Mouse (Mus musculus) MEL (cell line): ENCODE data around the gene Cops6. TPM values are rescaled to one million over a fixed set of nuclear protein-coding genes. Genes with fewer than 3 reads are reported as not detected.

ENCODE experiments used
- DNase-seq: peaks from one replicate; pipeline ENCODE4 v3.0.0; 2011; ENCODE audit warnings: low read depth, low spot score
- H3K27ac ChIP-seq: 2 replicates; pipeline ENCODE4 v1.5.1; 2012; ENCODE audit warnings: low read depth, mild to moderate bottlenecking, control low read depth, low read length, moderate library complexity; ENCODE audit not compliant: control insufficient read depth
- H3K27me3 ChIP-seq, 2 experiments: fragments of 150-350 bp in 1 of 2; sonication (generic) in 1 of 2; 2 replicates each; pipeline ENCODE4 v1.6.1; 2012; ENCODE audit warnings: low read length in 2 of 2, mild to moderate bottlenecking in 2 of 2, improper control_type of control experiment in 1 of 2, moderate library complexity in 1 of 2; ENCODE audit not compliant: insufficient read depth in 2 of 2, control insufficient read depth in 1 of 2
- H3K36me3 ChIP-seq, 2 experiments: 2 replicates each; pipeline ENCODE4 v1.6.1; 2012 to 2014; ENCODE audit warnings: low read length in 2 of 2, improper control_type of control experiment in 1 of 2, inconsistent platforms in 1 of 2, mild to moderate bottlenecking in 1 of 2; ENCODE audit not compliant: insufficient read depth in 2 of 2, control insufficient read depth in 1 of 2
- H3K4me1 ChIP-seq, 2 experiments: fragments of 150-350 bp in 1 of 2; sonication (generic) in 1 of 2; 2 replicates each; pipeline ENCODE4 v1.6.1; 2012; ENCODE audit warnings: low read length in 2 of 2, improper control_type of control experiment in 1 of 2, mild to moderate bottlenecking in 1 of 2; ENCODE audit not compliant: insufficient read depth in 2 of 2, control insufficient read depth in 1 of 2
- H3K4me3 ChIP-seq, 2 experiments: fragments of 150-350 bp in 1 of 2; sonication (generic) in 1 of 2; 2 replicates each; pipeline ENCODE4 v1.5.1; 2012; ENCODE audit warnings: low read depth in 2 of 2, low read length in 2 of 2, mild to moderate bottlenecking in 2 of 2, moderate library complexity in 2 of 2, control low read depth in 1 of 2, improper control_type of control experiment in 1 of 2; ENCODE audit not compliant: control insufficient read depth in 1 of 2, insufficient read depth in 1 of 2
- H3K79me2 ChIP-seq: 2 replicates; pipeline ENCODE4 v1.6.1; 2012; ENCODE audit warnings: mild to moderate bottlenecking, low read length, moderate library complexity; ENCODE audit not compliant: control insufficient read depth, poor library complexity, insufficient read depth
- H3K9ac ChIP-seq: 2 replicates; pipeline ENCODE4 v1.6.1; 2012; ENCODE audit warnings: low read depth, mild to moderate bottlenecking, control low read depth, low read length, moderate library complexity; ENCODE audit not compliant: control insufficient read depth, poor library complexity, severe bottlenecking
- H3K9me3 ChIP-seq: fragments of 150-350 bp; sonication (generic); replicated peaks from 2 replicates; pipeline ENCODE4 v1.6.1; 2012; ENCODE audit warnings: mild to moderate bottlenecking, low read length, improper control_type of control experiment, moderate library complexity; ENCODE audit not compliant: insufficient read depth
- CHD1 ChIP-seq: IDR thresholded peaks from 2 replicates; pipeline ENCODE4 v1.6.1; 2012; ENCODE audit warnings: low read depth, mild to moderate bottlenecking, inconsistent platforms, low read length, improper control_type of control experiment
- CHD2 ChIP-seq: IDR thresholded peaks from 2 replicates; pipeline ENCODE4 v1.6.1; 2011; ENCODE audit warnings: low read length, improper control_type of control experiment
- CTCF ChIP-seq, 3 experiments: IDR thresholded peaks in 2 of 3; conservative IDR thresholded peaks in 1 of 3; 2 replicates each; pipeline ENCODE4 v1.5.1; 2011 to 2012; ENCODE audit warnings: low read length in 3 of 3, low read depth in 2 of 3, mild to moderate bottlenecking in 2 of 3, improper control_type of control experiment in 1 of 3, inconsistent platforms in 1 of 3, mixed read lengths in 1 of 3, moderate library complexity in 1 of 3; ENCODE audit not compliant: control insufficient read depth in 1 of 3, insufficient read depth in 1 of 3, poor library complexity in 1 of 3, severe bottlenecking in 1 of 3
- E2F4 ChIP-seq: IDR thresholded peaks from 2 replicates; pipeline ENCODE4 v1.6.1; 2011; ENCODE audit warnings: low read depth, low read length, improper control_type of control experiment, borderline replicate concordance
- ELF1 ChIP-seq: IDR thresholded peaks from 2 replicates; pipeline ENCODE4 v1.6.1; 2014; ENCODE audit warnings: low read depth, mild to moderate bottlenecking, inconsistent platforms, low read length, improper control_type of control experiment, moderate library complexity
- EP300 ChIP-seq, 2 experiments: IDR thresholded peaks; 2 replicates each; pipeline ENCODE4 v1.6.1; 2011; ENCODE audit warnings: improper control_type of control experiment in 2 of 2, low read length in 2 of 2, low read depth in 1 of 2, mild to moderate bottlenecking in 1 of 2
- ETS1 ChIP-seq: IDR thresholded peaks from 2 replicates; pipeline ENCODE4 v1.6.1; 2012; ENCODE audit warnings: low read depth, mild to moderate bottlenecking, inconsistent platforms, low read length, improper control_type of control experiment, moderate library complexity
- GABPA ChIP-seq: IDR thresholded peaks from 2 replicates; pipeline ENCODE4 v1.6.1; 2012; ENCODE audit warnings: low read depth, mild to moderate bottlenecking, inconsistent platforms, low read length, improper control_type of control experiment, moderate library complexity
- GATA1 ChIP-seq: IDR thresholded peaks from 2 replicates; pipeline ENCODE4 v1.6.1; 2011; ENCODE audit warnings: low read depth, low read length, improper control_type of control experiment
- JUND ChIP-seq: IDR thresholded peaks from 2 replicates; pipeline ENCODE4 v1.6.1; 2011; ENCODE audit warnings: low read depth, mild to moderate bottlenecking, improper control_type of control experiment, low read length
- KAT2A ChIP-seq: conservative IDR thresholded peaks from 2 replicates; pipeline ENCODE4 v1.6.1; 2012; ENCODE audit warnings: low read depth, low read length, improper control_type of control experiment, inconsistent platforms
- MAFK ChIP-seq: IDR thresholded peaks from 2 replicates; pipeline ENCODE4 v1.6.1; 2011; ENCODE audit warnings: low read depth, mild to moderate bottlenecking, low read length, improper control_type of control experiment, borderline replicate concordance
- MAX ChIP-seq: IDR thresholded peaks from 2 replicates; pipeline ENCODE4 v1.6.1; 2011; ENCODE audit warnings: low read length, improper control_type of control experiment
- MAZ ChIP-seq: IDR thresholded peaks from 2 replicates; pipeline ENCODE4 v1.6.1; 2012; ENCODE audit warnings: low read depth, mild to moderate bottlenecking, inconsistent platforms, low read length, improper control_type of control experiment
- MEF2A ChIP-seq: IDR thresholded peaks from 2 replicates; pipeline ENCODE4 v1.6.1; 2014; ENCODE audit warnings: low read depth, mild to moderate bottlenecking, inconsistent platforms, low read length, improper control_type of control experiment; ENCODE audit not compliant: poor library complexity, insufficient replicate concordance, severe bottlenecking; ENCODE audit errors: extremely low read depth
- MXI1 ChIP-seq: IDR thresholded peaks from 2 replicates; pipeline ENCODE4 v1.6.1; 2011; ENCODE audit warnings: mild to moderate bottlenecking, low read depth, low read length, improper control_type of control experiment
- MYB ChIP-seq: IDR thresholded peaks from 2 replicates; pipeline ENCODE4 v1.6.1; 2011; ENCODE audit warnings: mild to moderate bottlenecking, low read depth, low read length, improper control_type of control experiment
- MYC ChIP-seq: IDR thresholded peaks from 2 replicates; pipeline ENCODE4 v1.6.1; 2011; ENCODE audit warnings: low read depth, mild to moderate bottlenecking, low read length, improper control_type of control experiment, moderate library complexity
- NELFE ChIP-seq: IDR thresholded peaks from 2 replicates; pipeline ENCODE4 v1.6.1; 2011; ENCODE audit warnings: low read depth, low read length, improper control_type of control experiment
- NRF1 ChIP-seq: IDR thresholded peaks from 2 replicates; pipeline ENCODE4 v1.6.1; 2014; ENCODE audit warnings: low read depth, mild to moderate bottlenecking, inconsistent platforms, low read length, improper control_type of control experiment, moderate library complexity; ENCODE audit not compliant: poor library complexity, insufficient read depth, severe bottlenecking
- POLR2A ChIP-seq, 2 experiments: IDR thresholded peaks; 2 replicates each; pipeline ENCODE4 v1.6.1; 2011 to 2012; ENCODE audit warnings: low read length in 2 of 2, mild to moderate bottlenecking in 2 of 2, control low read depth in 1 of 2, improper control_type of control experiment in 1 of 2, low read depth in 1 of 2, moderate library complexity in 1 of 2; ENCODE audit not compliant: control insufficient read depth in 1 of 2, insufficient read depth in 1 of 2, poor library complexity in 1 of 2
- POLR2AphosphoS5 ChIP-seq: IDR thresholded peaks from 2 replicates; pipeline ENCODE4 v1.6.1; 2012; ENCODE audit warnings: low read depth, borderline replicate concordance, mild to moderate bottlenecking, inconsistent platforms, low read length, moderate library complexity, mixed read lengths
- RAD21 ChIP-seq: IDR thresholded peaks from 2 replicates; pipeline ENCODE4 v1.6.1; 2011; ENCODE audit warnings: mild to moderate bottlenecking, low read depth, low read length, improper control_type of control experiment
- RCOR1 ChIP-seq: IDR thresholded peaks from 2 replicates; pipeline ENCODE4 v1.6.1; 2012; ENCODE audit warnings: low read depth, mild to moderate bottlenecking, inconsistent platforms, low read length, improper control_type of control experiment
- SIN3A ChIP-seq: IDR thresholded peaks from 2 replicates; pipeline ENCODE4 v1.6.1; 2012; ENCODE audit warnings: low read length, improper control_type of control experiment, inconsistent platforms
- SMC3 ChIP-seq: IDR thresholded peaks from 2 replicates; pipeline ENCODE4 v1.6.1; 2011; ENCODE audit warnings: low read depth, low read length, improper control_type of control experiment
- TAL1 ChIP-seq: IDR thresholded peaks from 2 replicates; pipeline ENCODE4 v1.6.1; 2012; ENCODE audit warnings: mild to moderate bottlenecking, inconsistent platforms, low read length, moderate library complexity, mixed read lengths
- TBP ChIP-seq: IDR thresholded peaks from 2 replicates; pipeline ENCODE4 v1.8.0; 2011; ENCODE audit warnings: low read depth, low read length, improper control_type of control experiment
- TCF12 ChIP-seq: IDR thresholded peaks from 2 replicates; pipeline ENCODE4 v1.6.1; 2014; ENCODE audit warnings: low read depth, mild to moderate bottlenecking, inconsistent platforms, low read length, improper control_type of control experiment, moderate library complexity
- UBTF ChIP-seq: IDR thresholded peaks from 2 replicates; pipeline ENCODE4 v1.6.1; 2012; ENCODE audit warnings: low read depth, mild to moderate bottlenecking, inconsistent platforms, low read length, improper control_type of control experiment, moderate library complexity, borderline replicate concordance; ENCODE audit not compliant: insufficient read depth
- USF1 ChIP-seq: IDR thresholded peaks from 2 replicates; pipeline ENCODE4 v1.6.1; 2014; ENCODE audit warnings: low read depth, mild to moderate bottlenecking, inconsistent platforms, low read length, improper control_type of control experiment, moderate library complexity
- USF2 ChIP-seq, 2 experiments: IDR thresholded peaks; 2 replicates each; pipeline ENCODE4 v1.6.1; 2011 to 2012; ENCODE audit warnings: improper control_type of control experiment in 2 of 2, low read length in 2 of 2, borderline replicate concordance in 1 of 2, inconsistent platforms in 1 of 2, low read depth in 1 of 2, mild to moderate bottlenecking in 1 of 2; ENCODE audit not compliant: insufficient read depth in 1 of 2
- ZC3H11A ChIP-seq: IDR thresholded peaks from 2 replicates; pipeline ENCODE4 v1.6.1; 2012; ENCODE audit warnings: low read depth, mild to moderate bottlenecking, inconsistent platforms, low read length, improper control_type of control experiment
- ZMIZ1 ChIP-seq: IDR thresholded peaks from 2 replicates; pipeline ENCODE4 v1.6.1; 2012; ENCODE audit warnings: low read depth, mild to moderate bottlenecking, inconsistent platforms, low read length, improper control_type of control experiment, moderate library complexity
- ZNF384 ChIP-seq: IDR thresholded peaks from 2 replicates; pipeline ENCODE4 v1.6.1; 2012; ENCODE audit warnings: low read depth, mild to moderate bottlenecking, inconsistent platforms, low read length, improper control_type of control experiment
- polyA plus RNA-seq, 2 experiments: library from polyadenylated mRNA; stranded (reverse) in 1 of 2; unstranded in 1 of 2; fragments of >175 nt in 1 of 2; fragments of >200 nt in 1 of 2; gene quantifications; 2 replicates each; pipeline versions ENCODE4 v1.2.1 to v1.2.4; 2012; ENCODE audit warnings: low replicate concordance in 2 of 2, low read depth in 1 of 2; ENCODE audit not compliant: insufficient read length in 2 of 2, insufficient read depth in 1 of 2, missing spikeins in 1 of 2
- total RNA-seq: library from RNA; depleted of rRNA; stranded (reverse); fragments of 300-350 nt; gene quantifications from 2 replicates; pipeline ENCODE4 v1.2.3, GENCODE M21; 2012; rRNA removed

Gene Cops6
- total RNA-seq (52.6 and 63.7 TPM in 2 replicates), polyA plus RNA-seq (100 to 1,000 TPM in 1 of 2 experiments, not detected in 1; 152 TPM)

GRCm38 (mm10) chr5:138160842-138161665 is at the start of gene Cops6:
Cops6 (plus strand) TSS chr5:138161071.
- H3K79me2 ChIP-seq: peaks cover 9% of the 10 kb centered on the region
- H3K4me1 ChIP-seq: peaks cover 0 to 3% of the 10 kb centered on the region in 2 experiments; a peak in 1 of 4 replicates
- peak within 1 kb of the TSS; percentile 78 to 91 for H3K4me3 ChIP-seq
- H3K36me3 ChIP-seq: peaks cover 3 to 7% of the 10 kb centered on the region in 2 experiments; a peak in 1 of 4 replicates
- no peaks in the 10 kb centered on the region for H3K9me3 ChIP-seq
- DNase-seq: peak; percentile 95
- H3K27me3 ChIP-seq: no peaks in the 10 kb centered on the region
- H3K9ac ChIP-seq: peak within 1 kb of the TSS; percentile 89
- H3K27ac ChIP-seq: peak within 1 kb of the TSS; percentile 56
- no peak for TF ChIP-seq MAFK
- no peak for TF ChIP-seq USF2 (IDR thresholded peaks at IDR 0.05; ENCODE audit: borderline replicate concordance in 1 of 2, insufficient read depth in 1 of 2, low read depth in 1 of 2, low read length in 2 of 2)
- TF ChIP-seq TCF12: peak; percentile 82
- peak; percentile 92 for TF ChIP-seq NRF1
- TF ChIP-seq MYB: no peak
- TF ChIP-seq ZMIZ1: no peak
- no peak for TF ChIP-seq ETS1
- TF ChIP-seq GABPA: no peak
- TF ChIP-seq POLR2A (IDR thresholded peaks at IDR 0.05; ENCODE audit: control insufficient read depth in 1 of 2, insufficient read depth in 1 of 2, low read depth in 1 of 2, low read length in 2 of 2, poor library complexity in 1 of 2): peak; percentile 79 to 81
- peak; percentile 56; the same call in 1 of the 2 replicates for TF ChIP-seq ZNF384
- TF ChIP-seq GATA1: no peak
- TF ChIP-seq RCOR1: no peak
- TF ChIP-seq ZC3H11A: no peak
- no peak for TF ChIP-seq TAL1
- TF ChIP-seq CHD1: no peak
- no peak for TF ChIP-seq MEF2A
- 0 out of 6 replicates have a peak, but pooled peaks of 1 of the 3 experiments have one; percentile 6 for TF ChIP-seq CTCF (IDR thresholded peaks at IDR 0.05 in 2 of 3, conservative IDR thresholded peaks at IDR 0.05 in 1 of 3; ENCODE audit: control insufficient read depth in 1 of 3, insufficient read depth in 1 of 3, low read depth in 2 of 3, low read length in 3 of 3, poor library complexity in 1 of 3, severe bottlenecking in 1 of 3)
- peak; percentile 75 for TF ChIP-seq MXI1
- no peak for TF ChIP-seq E2F4
- no peak for TF ChIP-seq RAD21
- 0 out of 2 replicates have a peak, but pooled peaks have one; percentile 34 for TF ChIP-seq MYC
- peak; percentile 72 for TF ChIP-seq ELF1
- peak; percentile 74 for TF ChIP-seq TBP
- peak; percentile 87 for TF ChIP-seq NELFE
- no peak for TF ChIP-seq EP300 (IDR thresholded peaks at IDR 0.05; ENCODE audit: low read depth in 1 of 2, low read length in 2 of 2)
- TF ChIP-seq MAX: peak; percentile 28; the same call in 1 of the 2 replicates
- TF ChIP-seq SIN3A: peak; percentile 94
- peak; percentile 80 for TF ChIP-seq MAZ
- peak; percentile 85 for TF ChIP-seq KAT2A
- TF ChIP-seq POLR2AphosphoS5: no peak
- 0 out of 2 replicates have a peak, but pooled peaks have one; percentile 22 for TF ChIP-seq UBTF
- no peak for TF ChIP-seq JUND
- TF ChIP-seq USF1: peak; percentile 42
- TF ChIP-seq SMC3: 0 out of 2 replicates have a peak, but pooled peaks have one; percentile 1
- no peak for TF ChIP-seq CHD2
